Mouse (Mus musculus) adrenal gland, adult 18-20 months (tissue): ENCODE results near the gene Rbfox3. TPM values are rescaled to one million over a fixed set of nuclear protein-coding genes. Genes with fewer than 3 reads are reported as not detected.

Experiments used
- DNase-seq, 2 experiments: peaks; one replicate each; pipeline ENCODE4 v3.0.0; 2021 to 2022; ENCODE audit warnings: low spot score in 2 of 2
- total RNA-seq, 2 experiments: library from RNA; stranded (reverse); gene quantifications; 1 replicate in 1 of 2; 2 replicates in 1 of 2; pipeline ENCODE4 v1.2.3; 2021

Rbfox3 gene
- total RNA-seq, 2 experiments from 2014 or later: 3.7 to 5.0 TPM

DNA sequence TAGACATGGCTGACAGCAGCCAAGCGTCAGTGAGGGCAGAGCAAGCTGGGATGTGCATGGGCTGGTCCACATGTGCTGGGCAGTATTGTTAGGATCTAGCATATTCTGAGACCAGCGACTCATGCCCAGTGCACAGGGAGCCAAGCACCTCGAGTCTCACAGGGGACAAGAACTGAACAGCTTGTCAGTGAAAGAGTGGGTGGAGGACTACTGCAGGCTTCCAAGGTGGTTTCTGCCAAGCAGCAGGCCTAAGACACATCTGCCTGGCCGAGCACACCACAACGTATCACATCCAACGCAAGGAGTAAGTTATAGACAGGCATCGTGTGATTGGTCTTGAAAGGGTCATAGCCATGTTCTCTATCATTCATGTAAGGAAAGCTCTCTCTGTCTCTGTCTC lies 235.0 kb downstream of the Rbfox3 start:
- DNase-seq: no peak

DNA sequence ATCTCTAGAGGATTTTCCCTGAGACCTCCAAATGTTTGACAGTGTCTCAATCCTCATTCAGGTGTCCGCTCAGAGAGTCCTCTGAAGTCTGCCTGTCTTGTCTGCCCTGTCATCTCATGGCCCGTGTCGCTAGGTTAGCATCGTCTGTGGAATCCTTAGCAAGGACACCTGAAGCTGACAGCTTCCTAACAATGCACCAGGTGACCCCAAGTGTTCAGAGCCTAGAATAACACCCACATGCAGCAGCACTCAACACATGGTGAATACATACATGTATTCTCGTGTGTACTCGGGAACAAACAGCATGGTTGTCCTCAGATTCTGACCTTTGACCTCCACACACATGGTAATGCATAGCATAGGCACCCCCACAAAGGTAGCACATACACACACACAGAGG lies 239.4 kb downstream of the Rbfox3 start:
- no peak for DNase-seq

DNA sequence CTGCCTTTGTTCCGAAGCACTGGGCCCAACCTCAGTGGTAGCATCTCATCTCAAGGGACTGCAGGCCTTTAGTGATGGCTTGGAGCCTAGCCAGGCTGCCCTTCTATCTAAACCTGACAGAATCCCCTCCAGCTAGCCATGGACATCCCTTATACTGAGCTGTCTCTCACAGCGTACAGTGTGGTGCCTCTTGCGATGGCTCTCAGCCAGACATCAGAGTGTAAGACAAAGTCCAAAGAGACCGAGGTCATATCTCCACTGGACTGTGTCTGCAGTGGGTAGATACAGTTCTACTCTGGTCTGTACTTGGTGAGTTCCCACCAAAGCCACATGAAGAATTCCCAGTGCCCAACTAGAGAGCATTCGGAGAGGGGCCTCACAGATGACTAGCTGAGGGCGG lies 240.2 kb downstream of the Rbfox3 start:
- DNase-seq: no peak

DNA sequence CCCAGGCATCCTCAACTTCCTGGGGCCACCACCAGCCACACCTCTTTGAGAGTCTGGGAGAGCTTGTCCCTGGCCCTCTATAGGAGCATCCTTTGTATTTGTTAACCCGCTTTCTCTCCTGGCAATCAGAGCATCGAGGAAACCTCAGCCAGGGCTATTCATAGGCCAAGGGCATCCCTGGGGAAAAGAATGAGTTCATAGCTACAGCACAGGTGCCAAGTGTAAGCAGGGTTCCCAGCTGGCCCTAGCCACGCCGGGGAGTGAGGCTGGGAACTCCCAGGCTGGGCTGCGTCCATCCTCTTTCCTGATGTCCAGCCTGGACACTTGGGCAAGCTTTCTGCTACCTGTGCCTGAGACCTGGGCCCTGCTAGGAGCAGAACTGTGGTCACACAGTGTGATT lies 241.6 kb downstream of the Rbfox3 start:
- DNase-seq: no peak

DNA sequence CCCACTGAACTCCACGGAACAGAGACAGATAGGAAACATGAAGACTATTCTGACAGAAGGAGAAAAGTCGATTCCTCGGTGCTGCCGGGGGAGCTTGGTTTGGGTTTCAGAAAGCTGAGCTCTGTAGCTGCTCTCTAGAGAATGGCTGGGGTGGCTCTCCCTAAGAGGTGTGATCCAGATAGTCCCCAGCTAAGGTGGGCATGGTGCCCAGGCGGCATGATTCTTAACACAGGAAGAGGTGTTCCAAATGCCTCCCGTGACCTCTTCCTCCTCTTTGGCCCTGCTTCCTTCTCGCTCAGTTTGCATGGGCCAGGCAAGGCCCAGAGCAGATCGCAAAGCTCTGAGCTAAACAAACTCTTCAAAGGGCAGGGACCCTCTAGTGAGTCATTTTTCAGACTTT lies 243.0 kb downstream of the Rbfox3 start:
- peak in 1 of 2 experiments; percentile 30 for DNase-seq

DNA sequence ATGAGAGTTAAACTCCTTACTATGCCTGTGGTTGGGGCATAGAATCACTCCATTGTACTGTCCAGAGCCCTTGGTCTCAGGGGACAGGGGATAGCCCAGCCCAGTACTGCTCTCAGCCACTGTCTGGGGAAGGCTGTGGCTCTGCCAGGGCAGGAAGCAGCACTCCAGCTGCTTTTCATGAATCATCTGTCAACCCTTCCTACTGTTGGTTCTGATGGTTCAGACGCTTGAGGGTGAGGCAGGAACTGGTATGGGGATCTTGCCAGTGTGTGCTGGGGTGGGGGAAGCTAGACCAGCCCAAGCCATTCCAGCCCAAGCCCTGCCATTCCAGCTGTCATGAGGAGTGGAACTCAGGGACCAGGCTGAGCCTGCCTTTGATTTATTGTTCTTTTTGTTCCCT lies 243.5 kb downstream of the Rbfox3 start:
- no peak for DNase-seq

DNA sequence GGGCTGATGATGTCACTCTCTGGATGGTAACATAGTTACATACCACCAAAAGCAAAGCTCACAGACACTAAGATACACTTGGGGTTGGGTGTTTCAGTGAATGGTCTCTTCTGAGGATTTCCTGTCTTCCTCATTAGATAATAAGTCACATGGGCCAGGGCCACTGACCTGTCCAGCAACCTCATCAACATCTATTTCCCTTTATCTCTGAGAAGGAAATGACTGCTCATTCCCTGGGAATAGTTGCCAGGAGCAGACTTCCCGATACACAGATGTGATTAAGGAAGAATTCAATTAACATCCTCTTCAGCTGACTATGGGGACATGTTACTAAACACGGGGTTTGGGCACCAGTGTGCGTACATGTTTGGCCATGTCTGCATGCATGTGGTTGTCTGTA lies 245.2 kb downstream of the Rbfox3 start:
- no peak for DNase-seq

DNA sequence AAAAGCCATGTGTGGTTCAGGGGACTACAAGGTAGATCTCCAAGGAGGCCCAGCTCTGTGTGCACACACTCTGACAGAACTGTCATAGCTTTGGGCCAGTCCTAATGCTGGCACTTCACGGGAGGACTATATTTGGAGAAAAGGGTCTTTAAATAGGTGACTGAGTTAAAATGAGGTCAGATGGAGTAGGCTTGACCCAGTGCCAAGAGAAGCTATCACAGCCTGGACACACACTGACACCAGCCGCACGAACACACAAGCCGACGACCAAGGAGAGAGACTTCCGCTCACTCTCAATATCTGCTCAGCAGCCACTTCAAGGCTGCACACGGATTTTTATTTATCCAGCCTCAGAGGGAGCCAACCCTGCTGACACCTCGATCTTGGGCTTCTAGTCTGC lies 248.1 kb downstream of the Rbfox3 start:
- DNase-seq: no peak

DNA sequence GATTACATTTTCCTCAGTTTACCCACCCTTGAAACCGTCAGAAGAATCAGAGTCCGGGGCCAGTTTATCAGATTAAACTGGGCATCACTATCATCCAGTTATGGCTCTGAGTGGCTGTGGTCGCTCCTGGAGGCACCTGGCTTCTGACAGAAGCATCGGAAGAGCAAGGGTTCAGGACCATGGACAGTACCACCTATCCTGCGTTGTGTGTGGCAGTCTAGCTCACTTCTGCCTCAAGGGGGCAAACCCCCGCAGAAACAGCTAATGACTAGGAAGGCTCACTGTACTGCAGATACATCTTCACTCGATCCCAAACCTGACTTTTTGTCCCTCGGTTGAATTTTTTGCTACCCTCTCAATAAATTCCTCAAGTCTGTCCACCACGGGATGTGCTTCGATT lies 252.1 kb downstream of the Rbfox3 start:
- no peak for DNase-seq

DNA sequence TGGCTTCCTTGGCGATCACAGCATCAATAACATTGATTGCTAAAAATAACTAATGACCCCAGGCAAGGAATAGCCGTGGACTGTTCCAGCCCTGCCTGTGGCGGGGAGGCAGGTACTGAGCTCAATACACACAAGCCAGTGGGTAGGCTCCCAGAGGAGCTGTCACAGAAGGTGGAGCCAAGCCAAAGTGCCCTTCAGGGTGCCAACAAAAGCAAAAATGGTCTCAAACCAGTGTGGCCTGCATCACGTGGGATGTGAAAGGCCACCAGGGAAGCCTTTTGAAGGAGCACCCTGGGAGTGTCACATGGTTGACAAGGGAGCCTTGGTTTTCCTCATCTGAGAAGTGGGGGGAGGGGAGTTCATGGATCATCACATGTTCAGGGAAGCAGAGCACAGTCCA lies 255.6 kb downstream of the Rbfox3 start:
- DNase-seq: no peak

DNA sequence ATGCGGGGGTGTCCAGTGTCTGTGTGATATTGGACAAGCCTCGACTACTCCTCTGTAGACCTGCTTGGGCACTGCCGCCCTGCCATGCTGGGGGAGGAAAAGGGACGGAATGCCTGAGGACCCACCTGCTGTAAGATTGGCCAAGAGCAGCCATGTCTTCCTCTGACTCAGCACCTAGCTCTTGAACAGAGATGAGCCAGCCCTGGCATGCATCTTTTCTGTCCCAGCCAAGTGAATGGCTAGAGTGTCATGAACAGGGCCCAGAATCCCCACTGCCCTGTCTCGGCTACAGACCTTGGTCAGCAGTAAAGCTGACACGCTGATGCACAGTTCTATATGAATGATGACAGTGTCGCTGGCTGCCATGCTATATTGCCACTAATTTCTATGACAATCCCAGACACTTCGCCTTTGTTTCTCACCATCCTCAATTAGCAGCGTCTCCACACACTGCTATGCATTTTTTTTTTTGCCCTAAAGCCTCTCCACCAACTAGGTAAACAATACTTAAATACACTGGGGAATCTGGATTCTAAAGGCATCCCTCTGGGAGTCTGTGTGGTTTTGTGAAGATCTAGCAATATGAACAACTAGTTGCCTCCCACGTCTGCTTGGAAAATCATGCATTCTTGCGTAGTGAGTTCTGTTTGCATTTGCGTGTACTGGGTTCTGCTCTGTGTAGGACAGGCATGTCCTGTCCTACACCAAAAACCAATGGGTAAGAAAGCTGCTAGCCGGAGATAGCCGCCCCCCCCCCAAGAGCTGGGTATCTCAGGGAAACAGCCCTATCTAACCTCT lies 257.7 kb downstream of the Rbfox3 start:
- DNase-seq: no peak

DNA sequence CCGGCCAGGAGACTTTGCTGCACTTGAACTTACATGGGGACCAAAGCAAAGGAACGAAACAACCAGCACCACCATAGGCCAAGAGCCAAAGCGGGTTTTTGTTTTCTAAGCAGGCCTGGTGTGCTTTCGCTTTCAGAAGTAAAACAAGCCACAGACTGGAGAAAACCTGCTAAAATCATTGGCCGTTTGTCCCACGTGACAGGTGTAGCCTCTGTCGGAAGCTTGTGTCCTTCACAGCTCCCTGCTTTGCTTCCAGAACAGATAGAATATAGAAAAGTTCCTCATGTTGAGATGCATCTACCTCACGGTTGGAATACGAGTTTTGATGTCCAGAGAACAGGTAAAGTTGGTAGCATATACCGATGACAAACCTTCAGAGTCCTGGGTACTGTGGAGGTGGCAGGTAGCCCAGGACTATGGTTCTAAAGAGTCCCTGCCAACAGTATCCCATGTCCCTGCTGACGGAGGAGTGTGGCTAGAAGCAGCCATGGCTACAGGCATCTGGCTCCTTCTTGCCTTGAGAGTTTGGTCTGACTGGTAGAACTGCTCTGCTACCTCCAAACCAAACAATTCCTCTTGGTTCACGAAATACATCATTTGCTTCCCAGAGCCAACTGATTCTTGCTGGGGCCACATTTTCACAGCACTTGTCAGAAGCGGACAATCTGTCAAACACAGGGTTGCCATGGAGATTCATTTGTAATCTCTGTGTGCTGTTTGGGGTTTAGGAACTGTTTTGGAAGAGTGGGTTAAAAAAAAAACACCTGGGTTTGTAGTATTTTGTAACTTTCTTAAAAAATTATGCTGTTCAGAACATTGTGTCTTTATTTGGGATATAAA lies 258.8 kb downstream of the Rbfox3 start:
- DNase-seq: no peak

DNA sequence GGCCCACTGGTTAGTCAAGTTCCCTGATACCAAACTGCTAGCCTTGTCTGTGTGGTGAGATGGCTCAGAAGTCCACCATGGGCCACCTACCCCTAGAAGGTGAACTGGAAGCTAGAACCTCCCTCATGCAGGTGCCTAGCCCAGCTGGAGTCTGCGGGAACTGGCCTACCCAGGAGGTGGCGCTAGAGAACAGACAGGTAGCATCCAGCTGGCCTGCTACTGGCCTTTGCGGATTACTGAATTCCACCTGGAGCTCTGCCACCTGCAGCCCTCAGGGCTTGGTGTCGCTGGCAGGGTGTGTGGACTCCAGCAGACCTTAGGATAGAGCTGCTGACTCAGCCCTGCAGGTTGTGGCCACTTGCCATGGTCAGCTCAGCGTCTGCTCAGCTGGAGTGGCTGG lies 263.0 kb downstream of the Rbfox3 start:
- peak; percentile 35 to 58 for DNase-seq

DNA sequence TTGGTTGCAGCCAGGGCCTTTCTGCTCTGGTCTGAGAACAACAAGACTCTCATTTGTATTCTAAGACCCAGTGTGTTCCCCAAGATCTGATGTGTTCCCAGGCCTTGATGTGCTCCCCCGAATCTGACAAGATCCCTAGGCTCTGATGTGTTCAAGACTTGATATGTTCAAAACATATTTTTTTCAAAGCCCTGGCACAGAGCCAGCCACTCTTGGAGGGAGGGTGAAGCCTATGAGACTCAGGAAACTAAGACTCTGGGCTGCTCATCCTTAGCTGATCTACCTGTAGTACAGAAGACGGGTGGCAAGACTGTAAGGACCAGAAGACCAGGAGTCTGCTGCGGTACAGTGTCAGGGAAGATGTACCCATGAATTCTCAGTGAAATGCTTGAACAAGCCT lies 264.5 kb downstream of the Rbfox3 start:
- no peak for DNase-seq

DNA sequence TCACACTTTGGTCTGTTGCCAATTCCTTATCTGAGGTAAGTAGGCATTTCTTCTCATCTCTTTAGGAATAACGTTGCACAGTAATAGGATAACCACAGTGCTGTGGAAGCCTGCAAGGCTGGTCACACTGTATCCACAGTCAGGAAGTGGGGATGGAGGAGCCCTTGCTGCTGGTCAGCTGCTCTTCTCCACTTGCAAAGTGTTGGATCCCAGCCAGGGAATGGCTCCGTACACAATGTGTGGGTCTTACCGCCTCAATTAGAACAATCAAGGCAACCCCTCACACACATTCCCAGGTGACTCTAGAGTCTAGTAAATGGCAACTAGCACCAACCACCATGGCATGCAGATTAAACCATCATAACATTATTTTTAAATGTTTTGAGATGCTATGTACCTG lies 266.2 kb downstream of the Rbfox3 start:
- DNase-seq: no peak

DNA sequence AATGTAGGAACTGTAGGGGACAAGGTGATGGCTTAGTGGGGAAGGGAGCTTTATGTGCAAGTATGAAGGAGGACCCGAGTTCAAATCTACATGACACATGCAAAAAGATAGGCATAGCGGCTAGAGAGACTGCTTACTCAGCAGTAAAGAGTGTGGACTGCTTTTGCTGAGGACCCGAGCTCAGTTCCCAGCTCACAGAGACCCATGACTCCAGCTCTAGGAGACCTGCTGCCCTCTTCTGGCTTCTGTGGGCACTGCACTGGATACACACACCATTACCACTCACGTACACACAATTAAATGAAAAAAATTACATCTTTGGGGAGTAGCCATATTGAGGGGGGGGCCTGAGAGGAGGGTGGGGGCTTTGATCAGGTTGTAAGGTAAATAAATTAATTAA lies 270.7 kb downstream of the Rbfox3 start:
- no peak for DNase-seq

DNA sequence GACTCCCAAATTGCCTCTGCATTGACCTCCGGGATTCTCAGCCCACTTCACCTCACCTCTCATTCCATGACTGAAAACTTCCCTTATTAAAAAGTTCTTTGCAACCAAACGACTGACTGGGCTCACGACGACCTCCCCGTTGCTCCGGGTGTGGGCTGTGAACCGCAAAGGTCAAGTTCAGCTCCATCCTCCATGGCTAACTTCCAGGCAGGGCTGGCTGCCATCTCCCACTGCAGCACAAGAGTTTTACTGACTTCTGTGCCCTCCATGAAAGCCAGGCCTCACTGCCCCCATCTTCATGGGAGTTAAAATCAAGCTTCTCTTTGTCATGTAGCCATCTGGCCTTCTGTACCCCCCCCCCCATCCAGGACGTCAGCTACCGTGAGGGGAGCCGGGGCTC lies 273.7 kb downstream of the Rbfox3 start:
- DNase-seq: no peak

DNA sequence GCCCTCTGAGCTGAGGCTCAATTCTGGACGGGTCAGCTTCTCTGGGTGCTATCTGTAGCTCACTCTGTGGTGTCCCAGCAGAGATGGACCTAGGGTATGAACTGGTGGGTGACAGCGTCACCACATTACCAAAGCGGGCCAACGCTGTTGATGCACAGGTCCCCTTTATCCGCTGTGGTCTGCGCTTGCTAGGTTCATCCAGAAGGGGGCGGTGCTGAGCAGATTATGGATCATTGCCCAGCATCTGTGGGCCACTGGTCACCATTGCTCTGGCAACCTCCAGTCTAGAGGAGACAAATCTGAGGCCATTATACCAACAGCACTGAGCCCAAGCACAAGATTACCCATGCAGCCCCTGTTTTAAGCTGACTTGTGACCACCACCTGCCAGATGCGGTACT lies 276.8 kb downstream of the Rbfox3 start:
- peak; percentile 19 to 36 for DNase-seq

DNA sequence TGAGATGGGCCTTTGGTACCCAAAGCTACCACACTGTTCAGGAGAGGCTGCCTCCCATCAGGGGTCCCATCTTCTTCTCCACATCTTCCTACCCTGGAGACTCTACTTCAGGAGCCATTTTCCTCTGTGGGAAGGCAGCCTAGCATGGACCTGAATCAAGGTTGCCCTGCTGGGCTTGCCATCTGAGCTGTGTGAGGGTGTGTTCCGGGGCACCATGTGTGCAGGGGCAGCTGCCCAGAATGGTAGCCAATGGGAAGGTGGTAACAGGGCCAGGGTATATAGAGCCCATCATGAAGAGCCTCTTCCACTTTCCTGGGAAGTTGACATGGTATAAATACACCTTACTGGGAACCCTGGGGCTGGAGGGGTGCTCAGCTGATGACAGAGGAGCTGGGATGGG lies 281.7 kb downstream of the Rbfox3 start:
- DNase-seq: no peak

DNA sequence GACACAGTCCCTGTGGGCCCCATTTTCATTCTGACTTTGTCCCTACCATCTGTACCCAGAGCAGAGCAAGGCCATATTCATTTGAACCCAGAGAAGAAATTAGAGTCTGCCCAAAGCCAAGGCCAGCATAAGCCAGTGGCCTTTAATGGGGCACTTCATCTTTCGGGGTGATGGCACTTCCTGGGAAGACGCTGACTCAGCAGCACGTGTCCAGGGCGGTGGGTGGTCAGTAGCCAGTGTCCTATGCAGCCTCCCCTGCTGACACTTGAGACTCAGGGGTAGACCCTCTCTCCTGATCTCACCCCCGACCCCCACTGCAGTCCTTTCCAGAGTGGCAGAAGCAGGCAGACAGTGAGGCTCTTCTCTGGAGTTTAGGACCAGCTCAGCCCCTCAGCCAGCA lies 283.9 kb downstream of the Rbfox3 start:
- no peak for DNase-seq

DNA sequence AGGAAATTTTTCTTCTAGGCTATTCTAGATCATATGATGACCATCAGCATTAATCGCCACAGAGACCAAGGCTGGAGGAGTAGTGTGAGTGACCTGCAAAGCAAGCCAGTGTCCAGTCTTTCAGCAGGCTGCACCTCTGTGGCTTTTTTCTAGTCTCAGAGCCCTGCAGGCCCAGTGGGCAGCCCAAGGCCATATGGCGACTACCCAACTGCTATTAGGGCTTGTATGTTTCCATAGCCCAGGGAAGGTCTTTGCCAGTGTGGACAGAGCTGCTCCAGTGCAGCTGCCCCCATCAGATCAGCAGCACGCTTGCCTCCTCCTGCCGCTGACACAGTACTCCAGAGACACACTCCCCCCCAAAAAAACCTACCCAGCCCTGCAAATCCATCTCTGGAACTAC lies 290.5 kb downstream of the Rbfox3 start:
- DNase-seq: no peak

DNA sequence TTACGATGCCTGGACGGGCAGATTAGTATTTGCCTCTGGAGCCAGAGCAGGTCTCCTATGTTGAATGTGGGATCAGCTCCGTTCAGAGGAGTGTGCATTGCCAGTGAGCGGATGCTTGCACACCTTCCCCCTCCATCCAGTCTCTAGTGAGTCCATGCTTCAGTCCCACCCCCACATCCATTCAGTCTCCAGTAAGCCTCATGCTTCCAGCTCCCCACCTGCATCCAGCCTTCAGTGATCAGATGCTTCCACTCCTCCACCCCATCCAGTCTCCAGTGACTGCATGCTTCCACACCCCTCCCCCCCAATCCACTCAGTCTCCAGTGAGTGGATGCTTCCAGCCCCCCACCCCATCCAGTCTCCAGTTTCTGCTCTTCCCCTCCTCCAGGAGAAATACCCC lies 297.3 kb downstream of the Rbfox3 start:
- DNase-seq: no peak

DNA sequence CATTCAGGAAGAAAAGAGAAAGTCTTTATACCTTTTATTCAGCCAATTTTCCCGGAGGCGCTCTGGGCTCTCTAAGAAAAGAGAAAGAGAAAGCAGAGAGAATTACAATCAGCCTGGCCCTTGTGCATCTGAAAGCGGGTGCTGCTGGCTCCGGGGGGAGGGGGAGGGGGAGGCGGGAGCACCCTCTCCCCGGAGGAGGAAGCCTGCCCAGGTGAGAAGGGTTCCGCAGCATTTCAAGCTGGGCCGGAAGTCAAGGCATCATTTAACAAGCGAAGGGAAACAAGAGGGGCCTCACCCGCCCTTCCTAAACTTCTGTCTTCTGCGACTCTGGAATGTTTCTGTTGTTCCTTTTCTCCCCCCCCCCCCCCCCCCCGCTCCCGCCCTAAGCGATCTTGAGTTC lies 301.3 kb downstream of the Rbfox3 start:
- DNase-seq: no peak
